Mouse (Mus musculus): ENCODE results near the gene Adarb2.

The Adarb2 gene

GRCm38 (mm10) chr13:8202681-8203476, at the start of gene Adarb2:
TSS of gene Adarb2 (plus strand) at chr13:8202866.
- DNase-seq (ENCODE audit: extremely low read depth, low read depth, low spot score): no peak

GRCm38 (mm10) chr13:8173800-8174199, 28.9 kb upstream of the Adarb2 start:
- no peak for DNase-seq (ENCODE audit: extremely low read depth, low read depth, low spot score)

GRCm38 (mm10) chr13:8191977-8192376, 10.7 kb upstream of the Adarb2 start:
- no peak for DNase-seq (ENCODE audit: extremely low read depth, low read depth, low spot score)

- DNase-seq (ENCODE audit: extremely low read depth, low read depth, low spot score): no peak
Measured at GRCm38 (mm10) chr13:8199186-8199880, 3.3 kb upstream of the Adarb2 start.

GRCm38 (mm10) chr13:8203477-8203813, 779 bp downstream of the Adarb2 start:
- DNase-seq (ENCODE audit: extremely low read depth, low read depth, low spot score): no peak

GRCm38 (mm10) chr13:8207337-8207736, 4.7 kb downstream of the Adarb2 start:
- no peak for DNase-seq (ENCODE audit: extremely low read depth, low read depth, low spot score)

GRCm38 (mm10) chr13:8210776-8211175, 8.1 kb downstream of the Adarb2 start:
- DNase-seq (ENCODE audit: extremely low read depth, low read depth, low spot score): no peak

- DNase-seq (ENCODE audit: extremely low read depth, low read depth, low spot score): no peak
Measured at GRCm38 (mm10) chr13:8238871-8239270, 36.2 kb downstream of the Adarb2 start.

GRCm38 (mm10) chr13:8248016-8248667, 45.5 kb downstream of the Adarb2 start:
- no peak for DNase-seq (ENCODE audit: extremely low read depth, low read depth, low spot score)

GRCm38 (mm10) chr13:8272158-8272945, 69.7 kb downstream of the Adarb2 start:
- no peak for DNase-seq (ENCODE audit: extremely low read depth, low read depth, low spot score)

GRCm38 (mm10) chr13:8283116-8283515, 80.5 kb downstream of the Adarb2 start:
- no peak for DNase-seq (ENCODE audit: extremely low read depth, low read depth, low spot score)

- no peak for DNase-seq (ENCODE audit: extremely low read depth, low read depth, low spot score)
Measured at GRCm38 (mm10) chr13:8316347-8317141, 113.9 kb downstream of the Adarb2 start.

GRCm38 (mm10) chr13:8333589-8334455, 131.2 kb downstream of the Adarb2 start:
- DNase-seq (ENCODE audit: extremely low read depth, low read depth, low spot score): no peak

- no peak for DNase-seq (ENCODE audit: extremely low read depth, low read depth, low spot score)
Measured at GRCm38 (mm10) chr13:8334580-8334979, 131.9 kb downstream of the Adarb2 start.

- DNase-seq (ENCODE audit: extremely low read depth, low read depth, low spot score): no peak
Measured at GRCm38 (mm10) chr13:8341086-8341807, 138.6 kb downstream of the Adarb2 start.

GRCm38 (mm10) chr13:8347147-8347546, 144.5 kb downstream of the Adarb2 start:
- no peak for DNase-seq (ENCODE audit: extremely low read depth, low read depth, low spot score)

- DNase-seq (ENCODE audit: extremely low read depth, low read depth, low spot score): no peak
Measured at GRCm38 (mm10) chr13:8352341-8352740, 149.7 kb downstream of the Adarb2 start.

- DNase-seq (ENCODE audit: extremely low read depth, low read depth, low spot score): no peak
Measured at GRCm38 (mm10) chr13:8352952-8353351, 150.3 kb downstream of the Adarb2 start.

- DNase-seq (ENCODE audit: extremely low read depth, low read depth, low spot score): no peak
Measured at GRCm38 (mm10) chr13:8365523-8365922, 162.9 kb downstream of the Adarb2 start.

Measured in fat pad, adult 2 months (tissue).